Mouse (Mus musculus) cortical plate, adult 2 months (tissue): ENCODE results near the gene Exoc8. TPM values are rescaled to one million over a fixed set of nuclear protein-coding genes. Genes with fewer than 3 reads are reported as not detected.

Experiments
- H3K27ac ChIP-seq: fragments of 200-500 bp; 2 replicates; pipeline ENCODE4 v1.5.1; 2012; ENCODE audit warnings: low read length, control low read depth, inconsistent platforms; ENCODE audit not compliant: insufficient read depth
- H3K4me1 ChIP-seq: fragments of 200-500 bp; 2 replicates; pipeline ENCODE4 v1.6.1; 2011; ENCODE audit warnings: low read length; ENCODE audit not compliant: control insufficient read depth, insufficient read depth
- H3K4me3 ChIP-seq: fragments of 200-500 bp; 2 replicates; pipeline ENCODE4 v1.5.1; 2011; ENCODE audit warnings: mild to moderate bottlenecking, low read length, control low read depth; ENCODE audit not compliant: insufficient read depth
- CTCF ChIP-seq: fragments of 200-500 bp; IDR thresholded peaks from 2 replicates; pipeline ENCODE4 v1.5.1; 2011; ENCODE audit warnings: mild to moderate bottlenecking, control low read depth, low read length; ENCODE audit not compliant: insufficient read depth; ENCODE audit errors: extremely low read depth
- POLR2A ChIP-seq: fragments of 200-500 bp; IDR thresholded peaks from 2 replicates; pipeline ENCODE4 v1.6.1; 2011; ENCODE audit warnings: mild to moderate bottlenecking, low read length, control low read depth; ENCODE audit not compliant: insufficient read depth; ENCODE audit errors: extremely low read depth
- polyA plus RNA-seq: library from polyadenylated mRNA; depleted of rRNA; stranded (reverse); fragments of >200 nt; gene quantifications from 2 replicates; pipeline ENCODE4 v1.2.3, GENCODE M21; 2012

Gene Exoc8
- polyA plus RNA-seq, 1 experiment, result 14.6 TPM

GRCm38 (mm10) chr8:124925544-124926266 lies 28.2 kb upstream of the Exoc8 start:
- Histone ChIP-seq H3K4me1 (peaks cover 28% of the 10 kb centered on the region), H3K27ac (no peak overlapping the region), H3K4me3 (no peak overlapping the region)
- no peak for TF ChIP-seq CTCF
- TF ChIP-seq POLR2A, result no peak

GRCm38 (mm10) chr8:124923971-124924652 lies 26.6 kb upstream of the Exoc8 start:
- peaks cover 19% of the 10 kb centered on the region for H3K4me1 ChIP-seq
- no peak overlapping the region for H3K27ac ChIP-seq
- H3K4me3 ChIP-seq, result no peak overlapping the region
- TF ChIP-seq CTCF (no peak), POLR2A (no peak)

GRCm38 (mm10) chr8:124922490-124923089 lies 25.1 kb upstream of the Exoc8 start:
- Histone ChIP-seq H3K27ac (no peak overlapping the region), H3K4me3 (no peak overlapping the region), H3K4me1 (peaks cover 18% of the 10 kb centered on the region)
- no peak for TF ChIP-seq CTCF

GRCm38 (mm10) chr8:124921369-124922279 lies 24.1 kb upstream of the Exoc8 start:
- Histone ChIP-seq H3K4me3 (no peak overlapping the region), H3K4me1 (peaks cover 16% of the 10 kb centered on the region), H3K27ac (no peak overlapping the region)
- TF ChIP-seq CTCF (no peak), POLR2A (no peak)

- Histone ChIP-seq H3K4me3 (no peak overlapping the region), H3K27ac (no peak overlapping the region), H3K4me1 (peaks cover 5% of the 10 kb centered on the region; the same call in 1 of the 2 replicates)
- TF ChIP-seq POLR2A, result no peak
- TF ChIP-seq CTCF, result no peak
These were observed 20.4 kb upstream of the Exoc8 start for GRCm38 (mm10) chr8:124917741-124918484.

GRCm38 (mm10) chr8:124914061-124914460 lies 16.6 kb upstream of the Exoc8 start:
- TF ChIP-seq POLR2A, result no peak
- TF ChIP-seq CTCF, result no peak
- Histone ChIP-seq H3K4me3 (no peak overlapping the region), H3K4me1 (0 out of 2 replicates have a peak, but pooled peaks cover 2% of the 10 kb centered on the region), H3K27ac (no peak overlapping the region)

- no peak overlapping the region for H3K4me3 ChIP-seq
- H3K27ac ChIP-seq, result no peak overlapping the region
- H3K4me1 ChIP-seq, result no peaks in the 10 kb centered on the region
- no peak for TF ChIP-seq CTCF
- no peak for TF ChIP-seq POLR2A
These were observed 14.7 kb upstream of the Exoc8 start for GRCm38 (mm10) chr8:124911938-124912872.

GRCm38 (mm10) chr8:124910349-124910748 lies 12.8 kb upstream of the Exoc8 start:
- Histone ChIP-seq H3K4me3 (no peak overlapping the region), H3K27ac (no peak overlapping the region), H3K4me1 (0 out of 2 replicates have a peak, but pooled peaks cover 1% of the 10 kb centered on the region)
- no peak for TF ChIP-seq POLR2A
- TF ChIP-seq CTCF, result no peak
